Mouse (Mus musculus) midbrain, postnatal 0 days (tissue): ENCODE measurements around the gene Rpap3. TPM values are rescaled to one million over a fixed set of nuclear protein-coding genes. Genes with fewer than 3 reads are reported as not detected.
A peak's percentile ranks its signal among the peaks of the same experiment; 100 is the strongest.

Experiments
- ATAC-seq: fragments of 200-750 bp; cut with Nextera tagmentation; 2 replicates; pipeline ENCODE4 v1.8.0; 2017; ENCODE audit warnings: moderate number of reproducible peaks, mild to moderate bottlenecking, moderate TSS enrichment, moderate library complexity; ENCODE audit not compliant: low FRiP score
- DNase-seq: peaks from one replicate; pipeline ENCODE4 v3.0.0-alpha.2; 2015; ENCODE audit warnings: low spot score
- H3K27ac ChIP-seq: fragments of 300-500 bp; sonication (generic); 2 replicates; pipeline ENCODE4 v1.5.1; 2014; ENCODE audit warnings: low read depth, mild to moderate bottlenecking, low read length, mixed read lengths
- H3K27me3 ChIP-seq: fragments of 300-500 bp; sonication (generic); 2 replicates; pipeline ENCODE4 v1.6.1; 2014; ENCODE audit warnings: low read length, control low read depth, mixed read lengths; ENCODE audit not compliant: insufficient read depth
- H3K36me3 ChIP-seq: fragments of 300-500 bp; sonication (generic); 2 replicates; pipeline ENCODE4 v1.6.1; 2014; ENCODE audit warnings: low read length, control low read depth, mixed read lengths; ENCODE audit not compliant: insufficient read depth
- H3K4me1 ChIP-seq: fragments of 300-500 bp; sonication (generic); 2 replicates; pipeline ENCODE4 v1.6.1; 2014; ENCODE audit warnings: mild to moderate bottlenecking, control low read depth, antibody characterized with exemption, low read length, mixed read lengths; ENCODE audit not compliant: insufficient read depth
- H3K4me2 ChIP-seq: fragments of 300-500 bp; sonication (generic); 2 replicates; pipeline ENCODE4 v1.6.1; 2014; ENCODE audit warnings: low read depth, mild to moderate bottlenecking, low read length, mixed read lengths; ENCODE audit not compliant: poor library complexity, severe bottlenecking
- H3K4me3 ChIP-seq: fragments of 300-500 bp; sonication (generic); 2 replicates; pipeline ENCODE4 v1.5.1; 2014; ENCODE audit warnings: low read depth, mild to moderate bottlenecking, low read length, moderate library complexity
- H3K9ac ChIP-seq: fragments of 300-500 bp; sonication (generic); replicated peaks from 2 replicates; pipeline ENCODE4 v1.6.1; 2014; ENCODE audit warnings: mild to moderate bottlenecking, low read length, moderate library complexity, mixed read lengths; ENCODE audit not compliant: poor library complexity, severe bottlenecking
- H3K9me3 ChIP-seq: fragments of 300-500 bp; sonication (generic); 2 replicates; pipeline ENCODE4 v1.6.1; 2016; ENCODE audit warnings: low read length, control low read depth
- CTCF ChIP-seq: IDR thresholded peaks from 2 replicates; pipeline ENCODE4 v1.5.1; 2016; ENCODE audit warnings: antibody characterized with exemption, mild to moderate bottlenecking
- WGBS: fragments of 180-500 bp; shearing (Covaris S2); extraction: QIAGEN DNeasy Blood & Tissue Kit; methylation state at CpG from one replicate; pipeline ENCODE4 v1.1.7; 2014; 5-methylcytosine and 5-hydroxymethylcytosine counted together
- polyA plus RNA-seq: library from polyadenylated mRNA; unstranded; fragments of >200 nt; fragmentation: Nextera tagmentation; extraction: Ambion mirVana; gene quantifications from 2 replicates; pipeline ENCODE4 v1.2.1, GENCODE M21; 2015
- total RNA-seq: library from RNA; depleted of rRNA; stranded (reverse); fragments of >200 nt; gene quantifications from 2 replicates; pipeline ENCODE4 v1.2.3, GENCODE M21; 2014

Gene Rpap3
- total and polyA plus RNA-seq, 2 experiments from 2014 or later = 21.8 to 46.2 TPM

- TF ChIP-seq CTCF = no peak
- Histone ChIP-seq H3K27me3 (no peaks in the 10 kb centered on the region), H3K4me2 (no peak overlapping the region), H3K9me3 (no peaks in the 10 kb centered on the region), H3K36me3 (no peaks in the 10 kb centered on the region), H3K4me1 (no peaks in the 10 kb centered on the region), H3K4me3 (no peak overlapping the region), H3K27ac (no peak overlapping the region), H3K9ac (no peak overlapping the region)
- DNase-seq = no peak
- no peak for ATAC-seq
- WGBS = 69% methylated on average over 6 of the region's 6 CpGs
Observed at GRCm38 (mm10) chr15:97730365-97730764, 24.7 kb upstream of the Rpap3 start.

DNA sequence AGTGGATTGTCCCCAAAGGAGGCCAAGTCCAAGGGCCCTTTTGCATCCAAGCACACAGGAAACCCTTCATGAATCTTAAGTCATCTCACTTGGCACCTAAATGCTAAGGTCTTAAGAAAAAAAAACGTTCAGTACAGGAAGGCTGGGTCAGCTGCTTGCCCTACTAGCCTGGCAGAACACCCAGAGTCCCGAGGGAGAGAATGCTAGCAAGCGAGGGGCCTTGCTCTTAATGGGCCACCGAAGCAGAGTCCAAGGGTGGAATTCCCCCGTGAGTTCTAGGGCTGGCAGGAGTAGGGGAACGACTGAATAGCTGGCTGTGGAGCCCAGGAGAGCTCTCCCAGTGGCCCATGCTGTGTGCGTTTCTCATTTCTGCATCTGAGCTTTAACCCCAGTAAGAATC is 23.2 kb upstream of the Rpap3 start:
- Histone ChIP-seq H3K27ac (no peak overlapping the region), H3K27me3 (no peaks in the 10 kb centered on the region), H3K9me3 (no peaks in the 10 kb centered on the region), H3K4me2 (no peak overlapping the region), H3K4me1 (no peaks in the 10 kb centered on the region), H3K4me3 (no peak overlapping the region), H3K9ac (no peak overlapping the region), H3K36me3 (no peaks in the 10 kb centered on the region)
- DNase-seq = peak; percentile 60
- WGBS = 53% methylated on average over 7 of the region's 7 CpGs
- ATAC-seq = no peak
- no peak for TF ChIP-seq CTCF

- no peak for DNase-seq
- Histone ChIP-seq H3K27me3 (no peaks in the 10 kb centered on the region), H3K4me3 (no peak overlapping the region), H3K9ac (no peak overlapping the region), H3K9me3 (no peaks in the 10 kb centered on the region), H3K4me1 (no peaks in the 10 kb centered on the region), H3K4me2 (no peak overlapping the region), H3K36me3 (no peaks in the 10 kb centered on the region), H3K27ac (no peak overlapping the region)
- no peak for TF ChIP-seq CTCF
- WGBS = 91% methylated on average over 11 of the region's 11 CpGs
- ATAC-seq = no peak
Observed at GRCm38 (mm10) chr15:97728394-97728793, 22.8 kb upstream of the Rpap3 start.

DNA sequence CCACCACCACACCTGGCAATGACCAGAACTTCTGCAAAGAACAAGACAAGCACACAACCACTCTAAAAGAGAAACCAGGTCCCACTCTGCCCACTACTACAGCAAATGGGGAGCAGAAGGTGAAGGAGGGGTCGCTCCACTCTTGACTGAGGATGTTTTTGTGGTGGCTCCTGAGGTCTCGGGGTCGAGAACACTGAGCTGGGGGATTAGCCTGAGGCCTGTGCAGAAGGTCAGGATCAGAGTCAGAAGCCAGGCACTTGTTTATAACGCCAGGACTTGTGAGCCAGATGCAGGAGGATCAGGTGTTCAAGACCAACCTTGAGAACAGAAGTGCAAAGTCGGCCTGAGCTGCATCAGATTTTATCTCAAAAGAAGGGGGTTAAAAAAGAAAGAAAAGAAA is 21.9 kb upstream of the Rpap3 start:
- H3K4me2 ChIP-seq = no peak overlapping the region
- ATAC-seq = no peak
- WGBS = 73% methylated on average over 5 of the region's 5 CpGs

GRCm38 (mm10) chr15:97727048-97727447 is 21.4 kb upstream of the Rpap3 start:
- H3K36me3 ChIP-seq = no peaks in the 10 kb centered on the region
- 85% methylated on average over 8 of the region's 8 CpGs for WGBS
- DNase-seq = no peak
- H3K4me2 ChIP-seq = no peak overlapping the region
- H3K4me3 ChIP-seq = no peak overlapping the region
- H3K9me3 ChIP-seq = no peaks in the 10 kb centered on the region
- no peaks in the 10 kb centered on the region for H3K27me3 ChIP-seq
- no peak for ATAC-seq
- no peak for TF ChIP-seq CTCF
- H3K9ac ChIP-seq = no peak overlapping the region
- H3K27ac ChIP-seq = no peak overlapping the region
- H3K4me1 ChIP-seq = no peaks in the 10 kb centered on the region

More for the DNA sequence above, 21.9 kb upstream of the Rpap3 start:
- no peaks in the 10 kb centered on the region for H3K27me3 ChIP-seq
- H3K36me3 ChIP-seq = no peaks in the 10 kb centered on the region
- H3K9me3 ChIP-seq = no peaks in the 10 kb centered on the region
- H3K9ac ChIP-seq = no peak overlapping the region
- TF ChIP-seq CTCF = no peak
- no peak overlapping the region for H3K4me3 ChIP-seq
- H3K27ac ChIP-seq = no peak overlapping the region
- DNase-seq = no peak
- H3K4me1 ChIP-seq = no peaks in the 10 kb centered on the region

DNA sequence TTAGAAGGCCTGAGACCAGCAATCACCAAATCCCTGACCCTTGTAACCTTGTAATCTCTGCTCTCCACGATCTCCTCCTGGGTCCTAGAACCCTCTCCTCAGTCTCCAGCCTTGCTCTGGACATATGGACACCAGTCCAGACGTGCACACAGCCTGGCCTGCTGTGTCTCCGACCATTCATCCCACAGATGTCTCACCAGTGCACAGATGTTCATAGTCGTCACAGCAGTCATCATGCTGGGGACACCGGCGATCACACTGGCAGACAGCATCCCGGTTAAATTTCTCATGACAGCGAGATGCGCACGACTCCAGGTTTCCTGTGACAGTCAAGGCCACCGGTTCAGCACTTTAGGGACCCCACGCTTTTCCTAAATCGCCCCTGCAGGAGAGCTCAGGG is 20.7 kb upstream of the Rpap3 start:
- Histone ChIP-seq H3K36me3 (no peaks in the 10 kb centered on the region), H3K27me3 (no peaks in the 10 kb centered on the region), H3K4me1 (no peaks in the 10 kb centered on the region), H3K9ac (no peak overlapping the region), H3K27ac (no peak overlapping the region), H3K4me2 (no peak overlapping the region), H3K9me3 (no peaks in the 10 kb centered on the region), H3K4me3 (no peak overlapping the region)
- DNase-seq = no peak
- no peak for TF ChIP-seq CTCF
- WGBS = 79% methylated on average over 13 of the region's 13 CpGs
- ATAC-seq = no peak
